Mouse (Mus musculus) limb, embryonic 12.5 days (tissue): ENCODE results near the gene Tesk1. TPM values are rescaled to one million over a fixed set of nuclear protein-coding genes. Genes with fewer than 3 reads are reported as not detected.

Source experiments
- ATAC-seq: fragments of 200-750 bp; cut with Nextera tagmentation; 2 replicates; pipeline ENCODE4 v1.8.0; 2017; ENCODE audit warnings: low read depth, moderate TSS enrichment; ENCODE audit not compliant: insufficient number of reproducible peaks, insufficient read depth, low FRiP score, low TSS enrichment
- H3K27ac ChIP-seq: fragments of 300-500 bp; sonication (generic); 2 replicates; pipeline ENCODE4 v1.5.1; 2016; ENCODE audit warnings: mild to moderate bottlenecking, moderate library complexity
- H3K27me3 ChIP-seq: fragments of 300-500 bp; sonication (generic); 2 replicates; pipeline ENCODE4 v1.6.1; 2016; ENCODE audit warnings: mild to moderate bottlenecking, moderate library complexity
- H3K36me3 ChIP-seq: fragments of 300-500 bp; sonication (generic); 2 replicates; pipeline ENCODE4 v1.6.1; 2016; ENCODE audit warnings: mild to moderate bottlenecking, moderate library complexity
- H3K4me1 ChIP-seq: fragments of 300-500 bp; sonication (generic); replicated peaks from 2 replicates; pipeline ENCODE4 v1.6.1; 2016
- H3K4me2 ChIP-seq: fragments of 300-500 bp; sonication (generic); 2 replicates; pipeline ENCODE4 v1.6.1; 2016; ENCODE audit warnings: mild to moderate bottlenecking, moderate library complexity
- H3K4me3 ChIP-seq: fragments of 300-500 bp; sonication (generic); replicated peaks from 2 replicates; pipeline ENCODE4 v1.5.1; 2016; ENCODE audit warnings: mild to moderate bottlenecking
- H3K9ac ChIP-seq: fragments of 300-500 bp; sonication (generic); replicated peaks from 2 replicates; pipeline ENCODE4 v1.6.1; 2016; ENCODE audit warnings: mild to moderate bottlenecking, moderate library complexity
- H3K9me3 ChIP-seq: fragments of 300-500 bp; sonication (generic); 2 replicates; pipeline ENCODE4 v1.6.1; 2016; ENCODE audit warnings: mild to moderate bottlenecking, moderate library complexity
- WGBS: fragments of 180-500 bp; shearing (Covaris S2); methylation state at CpG from one replicate; pipeline ENCODE4 v1.1.7; 2016; 5-methylcytosine and 5-hydroxymethylcytosine counted together
- polyA plus RNA-seq: library from polyadenylated mRNA; unstranded; fragments of >200 nt; fragmentation: Nextera tagmentation; extraction: Ambion mirVana; gene quantifications from 2 replicates; pipeline ENCODE4 v1.2.1, GENCODE M21; 2016

The Tesk1 gene
- polyA plus RNA-seq, 1 experiment from 2014 or later: 13.3 TPM

DNA sequence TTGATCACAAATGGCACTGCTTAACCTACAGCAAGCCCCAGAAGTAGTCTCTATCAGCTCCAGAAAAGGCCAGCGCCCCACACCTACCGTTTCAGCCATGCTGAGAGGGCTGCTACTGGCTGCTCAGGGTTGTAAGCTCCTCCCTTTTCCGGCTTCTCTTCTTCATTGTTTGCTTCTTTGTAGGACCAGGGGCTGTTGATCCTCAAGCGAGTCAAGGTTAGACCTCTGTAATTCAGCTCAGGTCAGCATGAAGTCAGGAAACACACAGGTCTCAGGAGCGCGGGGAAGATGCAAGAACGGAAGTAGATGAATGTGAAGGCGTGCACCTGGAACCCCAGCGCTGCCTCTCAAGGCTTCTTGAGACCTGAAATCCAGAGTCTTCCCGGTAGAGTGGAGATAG, 37.0 kb upstream of the Tesk1 start:
- ATAC-seq: no peak
- peaks cover 47% of the 10 kb centered on the region for H3K4me1 ChIP-seq
- 86% methylated on average over 10 of the region's 10 CpGs for WGBS
- no peak overlapping the region for H3K4me2 ChIP-seq
- no peaks in the 10 kb centered on the region for H3K27me3 ChIP-seq
- H3K36me3 ChIP-seq: no peaks in the 10 kb centered on the region
- no peaks in the 10 kb centered on the region for H3K9me3 ChIP-seq
- no peak overlapping the region for H3K27ac ChIP-seq
- H3K9ac ChIP-seq: no peak overlapping the region
- no peak overlapping the region for H3K4me3 ChIP-seq

DNA sequence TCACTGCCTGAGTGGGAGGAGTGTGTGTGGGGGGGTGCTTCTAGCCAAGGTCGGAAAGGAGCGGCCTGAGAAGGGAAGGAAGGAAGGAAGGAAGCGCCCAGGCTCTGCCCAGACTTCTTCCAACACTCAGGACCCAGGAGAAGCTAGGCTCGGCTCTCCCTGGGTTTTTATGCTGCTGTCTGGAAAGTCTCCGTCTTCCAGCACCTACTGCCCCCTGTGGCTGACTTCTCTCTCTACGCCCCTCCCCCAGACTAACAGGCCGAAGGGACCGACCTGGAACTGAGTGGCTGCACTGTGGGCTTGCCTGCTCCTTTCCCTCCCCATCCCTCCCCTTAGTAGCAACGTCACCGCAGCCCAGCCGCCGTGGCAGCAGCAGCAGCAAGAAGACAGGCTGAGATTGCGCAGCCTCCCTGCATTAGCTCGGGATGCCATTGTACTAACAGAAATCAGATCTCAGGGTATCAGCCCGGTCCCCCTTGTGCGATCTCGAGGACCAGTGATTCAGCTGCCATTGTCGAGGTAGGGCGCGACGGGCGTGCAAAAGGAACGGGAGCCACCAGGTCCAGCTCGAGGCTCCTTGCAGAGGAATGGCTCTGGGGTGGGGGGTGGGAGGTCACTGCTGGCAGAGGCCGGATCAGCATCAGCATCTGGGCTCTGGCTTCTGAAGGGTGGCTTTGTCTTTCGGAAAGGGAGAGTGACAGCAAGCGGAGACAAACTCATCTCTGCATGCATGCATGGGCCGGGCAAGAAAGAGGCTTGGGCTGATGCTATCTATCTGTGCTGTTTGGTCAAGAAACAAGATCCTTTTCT, 35.4 kb upstream of the Tesk1 start:
- H3K9ac ChIP-seq: peak overlapping the region; percentile 69
- H3K9me3 ChIP-seq: no peaks in the 10 kb centered on the region
- peak overlapping the region; percentile 86 for H3K27ac ChIP-seq
- peak overlapping the region; percentile 66 for H3K4me2 ChIP-seq
- H3K36me3 ChIP-seq: no peaks in the 10 kb centered on the region
- WGBS: 3% methylated on average over 28 of the region's 28 CpGs
- peaks cover 32% of the 10 kb centered on the region for H3K4me1 ChIP-seq
- H3K4me3 ChIP-seq: peak overlapping the region; percentile 52
- no peaks in the 10 kb centered on the region for H3K27me3 ChIP-seq
- ATAC-seq: peak; percentile 95

DNA sequence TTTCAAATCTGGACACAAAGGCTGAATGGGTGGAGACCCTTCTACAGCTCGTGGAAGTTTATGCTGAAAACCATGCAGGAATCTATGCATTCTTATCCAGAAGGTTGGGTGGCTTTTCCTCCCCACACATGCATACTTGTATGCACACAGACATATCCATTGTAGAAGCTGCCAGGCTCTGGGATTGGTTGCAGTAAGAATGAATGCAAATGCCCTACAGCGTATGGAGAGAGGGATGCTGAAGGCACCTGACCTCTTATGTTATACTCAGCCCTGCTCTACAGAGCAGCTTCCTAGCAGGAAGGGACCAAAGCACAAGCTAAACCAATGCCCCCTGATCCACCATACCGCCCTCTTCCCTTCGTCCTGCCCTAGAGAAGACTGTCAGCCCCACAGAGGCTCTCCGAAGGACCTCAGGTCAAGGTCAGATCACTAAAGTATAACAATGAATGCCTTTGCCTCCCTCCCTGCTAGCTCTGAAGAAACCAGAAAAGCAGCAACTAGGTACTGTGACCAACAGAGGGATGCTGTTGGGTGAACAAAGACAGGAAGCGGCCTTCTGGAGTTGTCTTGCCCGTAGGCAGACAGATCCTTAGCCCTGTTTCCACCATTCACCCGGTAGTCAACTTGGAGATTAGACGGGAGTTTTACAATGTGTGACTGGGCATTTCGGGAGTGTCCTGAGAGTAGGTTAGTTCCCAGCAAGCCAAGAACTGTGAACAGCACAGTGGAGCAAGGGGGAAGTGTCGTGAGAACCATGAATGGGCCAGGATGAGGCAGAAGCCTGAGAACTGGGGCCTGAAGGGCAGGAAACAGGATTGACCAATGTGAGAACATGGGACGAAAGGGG, 34.4 kb upstream of the Tesk1 start:
- peak overlapping the region; percentile 52 for H3K4me3 ChIP-seq
- 76% methylated on average over 12 of the region's 12 CpGs for WGBS
- peaks cover 23% of the 10 kb centered on the region for H3K4me1 ChIP-seq
- no peaks in the 10 kb centered on the region for H3K9me3 ChIP-seq
- ATAC-seq: no peak
- no peaks in the 10 kb centered on the region for H3K27me3 ChIP-seq
- no peaks in the 10 kb centered on the region for H3K36me3 ChIP-seq
- peak overlapping the region; percentile 66 for H3K4me2 ChIP-seq
- 0 out of 2 replicates have a peak overlapping the region, but pooled peaks have one; percentile 86 for H3K27ac ChIP-seq
- peak overlapping the region; percentile 69 for H3K9ac ChIP-seq

DNA sequence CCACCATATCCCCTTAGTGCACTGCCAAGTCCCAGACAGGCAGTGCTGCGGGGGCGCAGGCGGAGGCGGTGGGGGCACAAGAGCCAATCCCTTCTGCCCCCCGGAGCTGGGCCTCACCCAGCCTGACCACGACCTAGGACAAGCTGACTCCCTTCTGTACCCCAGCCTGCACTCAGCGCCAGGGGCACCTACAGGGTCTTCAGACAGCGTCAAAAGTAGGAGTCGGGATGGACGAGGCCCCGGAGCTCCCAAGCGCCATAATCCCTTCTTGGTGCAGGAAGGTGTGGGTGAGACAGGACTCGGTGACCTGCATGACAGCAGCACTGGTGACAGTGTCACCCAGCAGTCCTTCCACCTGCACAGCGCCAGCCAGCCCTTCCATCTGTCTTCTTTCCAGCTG, 27.0 kb upstream of the Tesk1 start:
- 89% methylated on average over 14 of the region's 14 CpGs for WGBS
- no peak overlapping the region for H3K9ac ChIP-seq
- no peak overlapping the region for H3K27ac ChIP-seq
- H3K4me3 ChIP-seq: no peak overlapping the region
- H3K4me2 ChIP-seq: no peak overlapping the region
- no peak for ATAC-seq
- H3K36me3 ChIP-seq: peaks cover 46% of the 10 kb centered on the region
- no peaks in the 10 kb centered on the region; the same call in 1 of the 2 replicates for H3K27me3 ChIP-seq
- no peaks in the 10 kb centered on the region for H3K9me3 ChIP-seq
- H3K4me1 ChIP-seq: peaks cover 3% of the 10 kb centered on the region; the same call in 1 of the 2 replicates

DNA sequence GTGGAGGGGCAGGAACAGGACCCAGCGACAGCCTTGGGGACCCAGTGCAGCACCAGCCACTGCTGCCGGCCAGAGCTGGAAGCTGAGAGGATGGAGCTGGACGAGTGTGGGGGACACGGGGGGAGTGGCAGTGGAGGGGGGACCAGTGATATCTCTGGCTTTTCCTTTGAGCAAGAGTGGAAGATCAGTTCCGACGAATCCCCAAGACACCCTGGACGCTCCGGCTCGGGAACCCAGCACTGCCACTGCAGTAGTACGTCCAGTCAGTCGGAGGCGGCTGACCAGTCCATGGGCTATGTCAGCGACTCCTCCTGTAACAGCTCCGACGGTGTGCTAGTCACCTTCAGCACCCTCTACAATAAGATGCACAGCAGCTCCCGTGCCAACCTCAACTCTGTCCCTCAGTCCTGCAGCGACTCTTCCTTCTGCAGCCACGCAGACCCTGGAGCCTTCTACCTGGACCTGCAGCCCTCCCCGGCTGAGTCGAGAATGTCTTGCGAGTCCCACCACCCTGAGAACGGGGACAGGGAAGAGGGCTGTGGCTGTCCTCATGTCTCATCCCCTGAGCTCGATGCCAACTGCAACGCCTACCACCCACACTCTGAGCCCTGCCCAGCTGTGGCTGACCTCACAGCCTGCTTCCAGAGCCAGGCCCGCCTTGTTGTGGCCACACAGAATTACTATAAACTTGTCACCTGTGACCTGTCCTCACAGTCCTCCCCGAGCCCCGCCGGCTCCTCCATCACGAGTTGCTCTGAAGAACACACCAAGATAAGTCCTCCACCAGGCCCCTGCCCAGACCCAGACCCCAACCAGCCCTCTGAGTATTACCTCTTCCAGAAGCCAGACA, 26.3 kb upstream of the Tesk1 start:
- no peak for ATAC-seq
- H3K27me3 ChIP-seq: no peaks in the 10 kb centered on the region; the same call in 1 of the 2 replicates
- H3K9ac ChIP-seq: no peak overlapping the region
- H3K4me3 ChIP-seq: no peak overlapping the region
- H3K4me2 ChIP-seq: no peak overlapping the region
- WGBS: 90% methylated on average over 29 of the region's 29 CpGs
- H3K4me1 ChIP-seq: peaks cover 6% of the 10 kb centered on the region; the same call in 1 of the 2 replicates
- H3K9me3 ChIP-seq: no peaks in the 10 kb centered on the region
- H3K36me3 ChIP-seq: peaks cover 46% of the 10 kb centered on the region
- no peak overlapping the region for H3K27ac ChIP-seq

DNA sequence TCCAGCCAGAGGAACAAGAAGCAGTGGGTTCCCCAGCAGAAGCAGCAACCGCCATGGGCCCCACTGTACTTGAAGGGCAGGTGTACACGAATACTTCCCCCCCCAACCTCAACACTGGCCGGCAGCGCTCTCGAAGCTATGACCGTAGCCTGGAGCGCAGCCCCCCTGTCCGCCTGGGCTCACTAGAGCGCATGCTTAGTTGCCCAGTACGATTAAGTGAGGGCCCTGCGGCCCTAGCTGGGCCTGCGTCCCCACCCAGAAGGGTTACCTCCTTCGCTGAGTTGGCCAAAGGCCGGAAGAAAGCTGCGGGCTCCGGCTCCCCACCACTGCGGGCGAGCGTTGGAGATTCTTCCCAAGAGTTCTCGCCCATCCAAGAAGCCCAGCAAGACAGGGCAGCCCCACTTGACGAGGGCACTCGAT, 25.7 kb upstream of the Tesk1 start:
- Histone ChIP-seq H3K4me2 (no peak overlapping the region), H3K27me3 (peaks cover under 1% of the 10 kb centered on the region; the same call in 1 of the 2 replicates), H3K9me3 (no peaks in the 10 kb centered on the region), H3K36me3 (peaks cover 46% of the 10 kb centered on the region), H3K27ac (no peak overlapping the region), H3K4me1 (peaks cover 6% of the 10 kb centered on the region; the same call in 1 of the 2 replicates), H3K9ac (no peak overlapping the region), H3K4me3 (no peak overlapping the region)
- 96% methylated on average over 22 of the region's 22 CpGs for WGBS
- ATAC-seq: no peak

DNA sequence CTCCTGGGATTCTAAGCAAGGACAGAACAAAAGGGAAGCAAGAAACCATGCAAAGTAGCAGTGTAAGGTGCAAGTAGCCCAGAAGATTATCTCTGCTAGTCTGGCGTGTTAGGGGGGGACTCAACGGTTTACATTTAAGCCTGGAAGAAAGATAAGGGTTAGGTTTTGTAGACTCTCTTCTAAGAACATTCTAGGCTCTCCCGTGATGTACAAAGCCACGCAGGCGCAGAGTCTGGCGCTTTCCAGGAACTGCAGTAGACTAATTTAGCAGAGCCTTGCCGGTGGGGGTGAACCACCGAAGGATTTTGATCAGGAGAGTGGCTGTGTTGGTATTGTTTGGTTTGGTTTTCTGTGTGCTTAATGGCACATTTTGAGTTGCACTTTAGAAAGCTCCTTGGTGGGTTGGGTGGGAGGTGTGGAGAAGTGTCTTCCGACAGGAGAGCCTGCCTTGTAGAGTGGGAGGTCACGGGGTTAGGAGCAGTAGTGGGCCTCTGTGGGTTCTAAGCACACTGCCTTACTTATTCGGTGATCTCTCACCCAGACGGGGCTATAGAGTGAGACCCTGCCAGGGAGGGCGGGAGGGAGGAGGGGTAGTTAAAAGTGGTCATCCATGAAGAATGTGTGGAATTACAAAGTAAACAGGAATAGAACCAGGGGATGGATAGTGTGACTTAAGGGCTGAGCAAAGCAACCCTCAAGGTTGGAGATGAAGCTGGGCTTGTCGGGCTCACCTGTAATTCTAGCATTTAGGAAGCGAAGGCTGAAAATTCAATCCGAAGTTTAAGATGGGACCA, 24.3 kb upstream of the Tesk1 start:
- H3K27ac ChIP-seq: no peak overlapping the region
- H3K9ac ChIP-seq: no peak overlapping the region
- H3K4me2 ChIP-seq: no peak overlapping the region
- H3K4me3 ChIP-seq: no peak overlapping the region
- H3K36me3 ChIP-seq: peaks cover 57% of the 10 kb centered on the region
- peaks cover 14% of the 10 kb centered on the region for H3K27me3 ChIP-seq
- no peaks in the 10 kb centered on the region for H3K9me3 ChIP-seq
- peaks cover 6% of the 10 kb centered on the region; the same call in 1 of the 2 replicates for H3K4me1 ChIP-seq
- 87% methylated on average over 16 of the region's 16 CpGs for WGBS
- ATAC-seq: no peak

DNA sequence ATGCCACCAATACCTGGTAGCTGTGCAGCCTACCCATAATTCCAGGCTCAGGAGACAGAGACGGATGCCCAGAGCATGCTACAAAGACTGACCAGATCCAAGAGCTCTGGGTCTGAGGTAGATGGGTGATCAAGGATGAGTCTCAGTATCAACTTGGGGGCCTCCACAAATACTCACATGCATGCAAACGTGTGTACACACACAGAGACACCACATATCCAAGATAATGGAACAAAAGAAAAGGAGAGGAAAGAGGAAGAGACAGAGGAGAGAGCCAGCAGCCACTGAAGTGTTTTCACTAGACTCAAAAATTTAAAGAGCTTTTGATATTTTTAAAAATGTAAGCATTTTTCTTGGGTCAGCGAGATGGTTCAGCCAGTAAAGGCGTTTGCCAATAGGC, 23.3 kb upstream of the Tesk1 start:
- H3K27ac ChIP-seq: no peak overlapping the region
- H3K27me3 ChIP-seq: peaks cover 18% of the 10 kb centered on the region
- no peak overlapping the region for H3K9ac ChIP-seq
- H3K4me2 ChIP-seq: no peak overlapping the region
- H3K9me3 ChIP-seq: no peaks in the 10 kb centered on the region
- H3K4me1 ChIP-seq: peaks cover 6% of the 10 kb centered on the region; the same call in 1 of the 2 replicates
- no peak for ATAC-seq
- 78% methylated on average over 4 of the region's 4 CpGs for WGBS
- peaks cover 66% of the 10 kb centered on the region for H3K36me3 ChIP-seq
- H3K4me3 ChIP-seq: no peak overlapping the region

DNA sequence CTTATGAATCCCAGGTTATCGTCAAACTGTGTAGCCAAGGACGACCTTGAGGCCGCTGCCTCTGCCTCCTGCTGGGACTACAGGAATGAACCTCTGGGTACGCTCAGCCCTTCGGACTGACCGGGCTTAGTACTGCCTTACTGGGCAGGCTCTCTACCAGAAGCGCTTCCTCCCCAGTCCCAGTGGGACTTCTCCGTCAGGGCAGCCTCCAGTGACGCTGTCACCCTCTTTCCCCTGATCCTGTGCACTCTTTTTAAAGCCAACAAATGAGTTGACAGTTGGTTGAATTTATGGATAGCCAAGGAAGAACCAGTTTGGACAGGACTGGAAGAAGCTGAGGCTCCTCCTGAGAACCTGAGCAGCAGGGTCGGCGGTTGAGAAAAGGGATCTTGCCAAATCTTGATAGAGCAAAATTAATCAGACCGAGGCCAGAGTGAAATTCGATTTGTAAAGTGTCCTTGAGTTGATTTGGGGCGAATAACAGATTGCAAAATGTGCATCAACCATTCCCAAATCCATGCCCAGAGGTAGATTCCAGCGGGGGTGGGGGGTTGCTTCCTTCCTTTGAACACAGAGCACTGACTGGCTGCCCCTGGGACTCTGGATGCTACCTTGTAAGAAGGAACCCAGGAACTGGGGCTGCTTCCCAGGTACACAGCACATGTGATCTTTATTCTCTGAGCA, 22.6 kb upstream of the Tesk1 start:
- Histone ChIP-seq H3K27ac (no peak overlapping the region), H3K9me3 (no peaks in the 10 kb centered on the region), H3K4me1 (peaks cover 6% of the 10 kb centered on the region; the same call in 1 of the 2 replicates), H3K9ac (no peak overlapping the region), H3K4me3 (no peak overlapping the region), H3K27me3 (peaks cover 25% of the 10 kb centered on the region), H3K36me3 (peaks cover 67% of the 10 kb centered on the region), H3K4me2 (no peak overlapping the region)
- WGBS: 62% methylated on average over 15 of the region's 15 CpGs
- ATAC-seq: no peak
